Mouse (Mus musculus) erythroid progenitor cell, adult 5-6 weeks (primary cell): ENCODE data around the gene Upk3bl. TPM values are rescaled to one million over a fixed set of nuclear protein-coding genes. Genes with fewer than 3 reads are reported as not detected.

Experiments
- ATAC-seq: replicated peaks from 2 replicates; pipeline ENCODE4 v1.8.0; 2016; ENCODE audit warnings: moderate number of reproducible peaks, mild to moderate bottlenecking, moderate TSS enrichment, inconsistent platforms; ENCODE audit not compliant: poor library complexity, low FRiP score, severe bottlenecking
- total RNA-seq, 2 experiments: library from RNA; stranded (forward) in 1 of 2; stranded (reverse) in 1 of 2; fragments of 150-400 nt in 1 of 2; fragments of 186-747, 209-891 nt in 1 of 2; gene quantifications; 2 replicates each; pipeline versions ENCODE4 v1.2.3 to v1.2.4; 2015 to 2017; ENCODE audit warnings: low replicate concordance in 2 of 2

The Upk3bl gene
- not detected in 2 replicates for total RNA-seq (2015; ENCODE audit: low replicate concordance)
- total RNA-seq (2017; ENCODE audit: low replicate concordance) = not detected in 2 replicates

DNA sequence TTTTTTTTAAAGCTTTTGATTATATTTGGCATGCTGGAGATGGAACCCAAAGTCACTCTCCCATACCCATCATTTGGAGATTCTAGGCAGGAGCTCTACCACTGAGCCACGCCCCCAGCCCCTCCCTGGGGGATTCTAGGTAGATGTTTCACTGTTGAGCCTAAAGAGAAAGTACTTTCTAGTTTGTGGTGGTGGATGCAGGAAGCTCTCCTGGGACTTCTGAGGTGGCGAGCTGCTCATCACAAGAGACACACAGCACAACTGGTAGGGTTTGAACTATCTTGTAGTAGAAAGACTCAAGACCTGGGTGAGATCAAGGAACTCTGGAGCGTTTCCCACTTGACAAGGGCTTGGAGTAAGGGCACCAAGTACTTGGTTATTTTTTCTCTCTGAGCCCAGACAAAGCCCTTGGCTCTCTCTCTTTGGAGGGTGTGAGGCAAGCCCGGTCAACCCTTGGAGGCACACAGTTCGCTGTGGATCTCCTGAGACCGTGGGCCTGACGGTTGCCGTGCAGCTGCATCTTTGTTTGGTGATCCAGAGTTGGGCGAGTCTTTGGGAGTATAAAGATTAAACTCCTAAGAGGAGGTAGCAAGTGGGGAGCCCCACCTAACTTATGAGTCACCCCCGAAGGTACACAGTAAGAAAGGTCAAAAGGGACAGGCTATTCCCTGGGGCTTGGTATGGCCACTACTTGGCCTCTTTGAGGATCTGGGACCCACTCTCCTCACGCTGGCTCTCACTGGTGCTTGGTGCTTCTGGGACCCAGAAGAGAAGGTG lies at the start of gene Upk3bl:
Gene Upk3bl, plus strand, starts transcription at position 192 of the 777 bp plus-strand sequence.
- no peak for ATAC-seq

DNA sequence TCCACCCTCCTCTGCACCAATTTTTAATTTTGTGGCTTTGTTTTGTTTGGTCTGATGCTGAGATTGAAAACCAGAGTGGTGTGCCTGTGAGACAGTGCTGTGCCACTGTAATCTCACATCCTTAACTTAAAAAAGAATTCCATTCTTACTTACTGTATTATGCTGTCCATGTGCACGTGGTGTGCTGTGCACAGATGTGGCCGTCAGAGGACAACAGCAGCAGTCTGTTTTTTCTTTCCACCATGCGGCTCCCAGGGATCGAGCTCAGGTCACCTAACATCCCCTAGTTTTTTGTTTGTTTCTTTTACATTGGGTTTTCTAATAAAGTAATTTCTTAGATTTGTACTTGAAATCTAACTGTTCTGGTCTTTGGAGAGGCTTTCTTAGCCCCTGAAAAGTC lies 49.8 kb upstream of the Upk3bl start:
- no peak for ATAC-seq

DNA sequence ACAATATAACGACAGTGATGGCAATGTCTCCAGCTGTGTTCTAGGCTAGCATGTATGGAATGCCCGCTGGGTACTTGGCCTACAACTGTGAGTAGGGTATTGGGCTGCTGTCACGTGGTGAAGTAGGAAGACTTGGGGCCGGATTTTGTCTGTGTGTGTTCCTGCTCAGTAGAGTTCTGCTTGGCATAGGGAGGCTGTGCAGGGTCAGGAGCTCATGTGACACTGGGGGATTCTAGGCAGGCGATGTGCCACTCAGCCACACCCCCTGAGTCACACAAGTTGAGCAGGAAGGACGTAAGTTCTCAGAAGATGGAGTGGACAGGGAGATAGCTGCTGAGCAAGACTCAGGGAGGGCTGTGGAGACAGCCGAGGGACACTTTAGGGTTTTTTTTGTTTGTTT lies 46.5 kb upstream of the Upk3bl start:
- ATAC-seq = no peak

DNA sequence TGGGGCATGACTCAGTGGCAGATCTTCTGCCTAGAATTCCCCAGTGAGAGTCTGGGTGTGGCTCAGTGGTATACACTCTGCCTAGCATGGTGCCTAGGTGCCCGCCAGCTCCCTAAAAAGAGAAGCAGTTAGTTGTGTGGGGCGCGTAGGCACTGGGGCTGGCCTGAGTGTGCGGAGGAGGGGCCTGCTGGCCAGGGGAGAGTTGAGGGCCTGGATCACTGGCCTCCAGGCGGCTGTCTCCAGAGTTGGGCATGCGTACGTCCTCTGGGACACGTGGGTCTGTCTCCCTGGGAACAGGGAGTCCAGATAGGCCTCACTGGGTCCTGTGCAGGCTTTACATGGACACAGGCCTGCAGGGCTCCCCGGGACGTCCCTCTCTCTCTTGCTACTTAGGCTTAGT lies 39.4 kb upstream of the Upk3bl start:
- ATAC-seq = no peak

DNA sequence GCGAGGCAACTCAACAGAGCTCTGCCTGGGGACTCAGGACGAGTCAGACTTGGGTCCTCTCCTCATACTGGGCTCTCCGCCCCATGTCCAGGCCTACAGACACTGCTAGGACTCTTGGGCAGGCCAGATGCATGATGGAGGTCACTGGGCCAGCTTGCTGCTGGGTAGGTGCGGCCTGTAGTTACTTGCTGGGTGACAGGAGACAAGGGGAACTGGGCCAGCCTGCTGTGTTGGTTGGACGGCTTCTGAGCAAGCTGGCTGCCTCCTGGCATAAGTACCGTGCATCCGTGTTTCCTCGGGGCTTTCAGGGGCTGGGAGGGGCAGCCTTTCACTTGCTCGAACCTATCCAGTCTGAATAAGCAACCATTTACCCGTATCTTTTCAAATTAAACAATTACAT lies 38.7 kb upstream of the Upk3bl start:
- no peak for ATAC-seq

DNA sequence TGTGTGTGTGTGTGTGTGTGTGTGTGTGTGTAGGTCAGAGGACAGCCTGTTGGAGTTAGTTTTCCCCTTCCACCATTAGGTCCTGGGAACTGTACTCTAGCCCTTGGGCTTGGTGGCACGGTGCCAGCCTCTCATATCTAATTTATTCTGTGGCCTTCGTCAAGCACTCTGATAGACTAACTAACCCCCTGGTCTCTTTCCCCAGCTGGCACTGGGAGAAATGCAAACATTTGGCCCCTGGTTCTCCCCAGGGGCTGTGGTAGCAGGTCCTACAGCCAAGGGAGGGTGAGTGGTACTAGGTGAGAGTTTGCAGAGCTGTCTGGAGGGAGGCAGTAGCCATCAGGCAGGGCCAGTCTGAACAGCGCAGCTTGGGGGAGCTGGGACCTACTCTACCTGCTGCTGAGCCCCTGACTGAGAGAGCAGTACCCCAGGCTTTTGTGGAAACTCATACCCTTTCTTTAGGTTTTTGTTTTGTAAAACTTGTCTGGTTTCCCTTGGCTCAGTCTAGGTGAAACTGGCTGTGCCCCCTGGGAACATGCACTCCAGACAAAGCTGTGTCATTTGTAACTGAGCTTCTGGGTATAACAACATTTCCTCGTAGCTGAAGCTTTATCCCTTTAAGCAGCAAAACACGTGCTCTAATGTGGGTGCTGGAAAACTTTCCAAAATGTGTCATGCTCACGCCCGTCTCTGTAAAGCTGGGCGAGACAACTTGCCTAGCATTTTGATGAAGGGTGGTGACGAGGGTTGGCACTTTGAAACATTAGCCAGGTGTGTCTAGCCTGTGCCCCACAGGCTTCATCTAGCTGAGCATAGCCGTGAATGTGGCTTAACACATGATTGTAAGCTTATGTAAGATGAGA lies 38.0 kb upstream of the Upk3bl start:
- no peak for ATAC-seq

DNA sequence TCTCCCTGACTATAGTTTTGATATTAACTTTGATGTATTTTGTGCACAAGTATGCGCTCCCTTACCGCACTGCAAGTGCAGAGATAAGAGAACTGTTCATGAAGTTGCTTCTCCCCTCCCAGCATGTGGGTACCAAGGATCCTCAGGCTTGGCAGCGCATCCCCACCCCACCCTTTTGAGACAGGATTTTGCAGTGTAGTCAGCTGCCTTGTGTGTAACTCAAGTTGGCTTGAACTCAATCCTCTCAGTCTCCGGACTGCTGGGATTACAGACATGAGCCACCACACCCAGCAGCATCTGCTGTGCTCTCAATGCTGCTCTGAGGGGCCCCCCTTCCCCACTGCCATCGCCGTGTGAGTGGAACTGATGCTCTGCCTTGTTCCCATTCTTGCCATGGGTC lies 37.0 kb upstream of the Upk3bl start:
- ATAC-seq = no peak

DNA sequence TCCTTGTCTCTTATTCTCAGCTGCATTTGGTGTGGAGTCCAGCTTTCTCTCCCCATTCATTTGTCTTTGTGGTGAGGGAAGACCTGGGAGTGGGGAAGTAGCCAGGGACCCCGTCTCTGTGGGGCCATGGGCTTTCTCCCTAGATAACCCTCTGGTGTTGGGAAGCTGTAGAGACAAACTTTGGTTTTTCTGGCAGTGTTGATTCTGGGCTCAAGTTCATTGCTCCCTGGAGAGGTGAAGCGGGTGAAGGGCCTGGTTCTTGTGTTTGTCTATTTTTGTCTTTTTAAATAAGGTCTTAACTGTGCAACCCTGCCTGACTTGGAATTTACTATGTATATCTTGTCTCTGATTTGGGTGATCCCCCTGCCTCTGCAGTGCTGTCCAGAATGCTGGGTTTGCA lies 35.6 kb upstream of the Upk3bl start:
- no peak for ATAC-seq

DNA sequence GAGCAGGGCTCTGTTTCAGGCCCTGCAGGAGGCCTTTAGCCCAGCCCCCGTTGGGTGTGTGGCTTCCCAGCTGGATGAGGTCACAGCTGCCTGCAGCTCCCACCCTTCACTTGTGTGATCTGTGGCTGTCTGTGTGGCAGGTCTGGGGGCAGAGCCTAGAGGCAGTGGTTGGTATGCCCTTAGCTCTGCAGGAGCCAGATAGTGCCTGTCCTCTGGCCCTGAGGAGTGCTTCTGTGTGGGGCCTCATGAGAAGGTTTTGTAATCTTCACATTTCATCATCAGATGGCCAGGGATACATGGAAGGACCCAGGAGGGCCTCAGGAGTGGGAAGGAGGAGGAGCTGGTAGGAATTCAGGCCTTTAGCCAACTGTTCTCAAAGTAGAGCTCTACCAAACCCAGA lies 34.4 kb upstream of the Upk3bl start:
- ATAC-seq = no peak

DNA sequence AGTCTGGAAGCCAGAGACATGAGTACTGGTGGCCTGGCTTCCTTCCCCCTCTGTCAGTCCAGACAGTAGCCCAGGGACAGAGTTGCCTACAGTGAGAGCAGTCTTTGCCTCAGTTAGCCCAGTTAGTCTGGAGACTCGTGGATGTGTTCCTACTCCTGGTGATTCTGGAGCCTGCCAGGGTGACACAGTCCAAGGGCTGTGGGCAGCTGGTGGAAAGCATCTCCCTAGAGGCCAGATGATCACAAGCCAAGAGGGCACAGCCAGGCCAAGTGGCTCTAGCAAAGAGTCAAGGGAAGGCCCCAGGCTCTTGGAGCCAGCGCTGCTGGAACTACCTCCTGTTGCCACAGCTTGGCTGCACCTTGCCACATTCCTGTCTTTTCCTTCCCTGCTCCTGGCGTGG lies 28.6 kb upstream of the Upk3bl start:
- ATAC-seq = no peak

DNA sequence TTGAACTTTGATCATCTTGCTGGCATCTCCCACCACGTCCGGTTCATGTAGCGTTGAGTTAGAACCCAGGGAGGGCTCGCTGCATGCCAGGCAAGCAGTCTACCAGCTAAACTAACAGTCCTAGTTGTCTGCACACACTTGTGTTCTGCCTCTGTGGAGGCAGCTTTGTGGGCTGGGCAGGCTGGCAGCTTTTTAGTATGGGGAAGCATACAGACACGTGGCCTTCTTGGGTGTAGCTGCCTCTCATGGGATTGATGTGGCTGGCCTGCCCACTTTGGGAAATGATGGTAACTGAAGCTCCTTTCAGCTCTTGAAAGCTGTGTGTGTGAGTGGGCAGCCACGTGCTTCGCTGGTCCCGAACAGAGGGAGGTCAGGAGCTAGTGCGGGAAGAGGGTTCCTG lies 27.4 kb upstream of the Upk3bl start:
- ATAC-seq = no peak

DNA sequence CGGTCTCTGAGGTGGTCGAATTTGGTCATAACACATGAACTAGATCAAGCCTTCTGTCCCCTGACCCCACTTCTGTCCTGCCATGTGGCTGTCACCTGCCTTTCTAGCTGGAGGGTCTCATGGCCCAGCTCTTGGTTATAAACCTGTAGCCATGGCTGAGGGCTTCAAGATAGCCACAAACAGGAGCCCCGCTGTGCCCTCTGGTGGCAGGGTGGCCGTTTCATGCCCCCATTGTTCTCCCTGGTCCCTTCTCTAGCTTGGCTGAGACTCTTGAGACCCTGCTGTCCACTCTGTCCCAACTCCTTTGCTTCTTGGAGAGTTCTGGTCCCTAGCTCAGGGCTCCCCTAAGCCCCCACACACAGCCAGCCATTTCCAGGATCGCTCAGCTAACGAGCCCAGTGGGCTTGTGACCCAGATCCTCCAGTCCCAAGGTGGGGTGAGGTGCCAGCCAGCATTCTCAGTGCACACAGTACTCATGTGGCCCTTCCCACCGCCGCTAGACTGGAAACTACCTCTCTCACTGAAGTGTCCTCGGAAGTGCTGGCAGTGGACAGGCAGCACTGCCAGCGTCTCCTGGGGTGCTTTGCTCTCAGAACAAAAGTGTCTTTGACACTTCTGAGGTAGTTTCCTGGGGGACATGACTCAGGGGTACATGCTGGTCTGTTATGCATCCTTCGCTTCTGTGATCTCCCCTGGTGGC lies 26.5 kb upstream of the Upk3bl start:
- ATAC-seq = no peak

DNA sequence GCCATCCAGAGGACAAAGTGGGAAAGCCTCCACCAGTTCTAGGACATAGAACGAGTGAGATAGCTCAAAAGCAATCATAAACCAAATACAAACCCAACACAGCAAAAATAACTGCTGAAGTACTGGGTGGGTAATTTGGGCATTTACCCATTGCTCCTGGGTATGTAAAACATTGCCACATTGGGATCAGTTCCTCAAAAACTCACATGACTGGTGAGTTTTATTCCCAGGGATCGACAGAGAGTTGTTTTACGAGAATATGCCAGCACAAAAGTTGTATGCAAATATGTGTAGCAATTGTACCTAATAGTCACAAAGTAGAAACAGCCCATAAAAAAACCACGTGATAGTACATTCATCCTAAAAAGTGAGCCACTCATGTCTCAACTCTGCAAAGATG lies 19.4 kb upstream of the Upk3bl start:
- no peak for ATAC-seq

DNA sequence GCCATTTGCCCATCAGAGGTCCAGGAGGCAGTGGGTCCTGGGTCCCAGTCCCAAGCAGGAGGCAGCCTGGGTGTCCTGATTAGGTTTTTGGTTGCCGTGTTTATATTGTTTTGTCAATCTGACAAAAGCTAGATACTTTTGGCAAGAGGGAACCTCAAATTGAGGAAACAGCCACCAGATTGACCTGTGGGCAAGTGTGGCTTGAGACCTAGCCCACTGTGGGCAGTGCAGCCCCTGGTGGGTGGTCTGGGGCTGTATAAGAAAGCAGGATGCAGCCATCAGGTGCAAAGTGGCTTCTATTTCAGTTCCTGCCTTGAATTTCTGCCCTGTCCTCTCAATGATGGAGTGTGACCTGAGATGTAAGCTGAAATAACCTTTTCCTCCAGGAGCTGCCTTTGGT lies 19.0 kb upstream of the Upk3bl start:
- no peak for ATAC-seq

DNA sequence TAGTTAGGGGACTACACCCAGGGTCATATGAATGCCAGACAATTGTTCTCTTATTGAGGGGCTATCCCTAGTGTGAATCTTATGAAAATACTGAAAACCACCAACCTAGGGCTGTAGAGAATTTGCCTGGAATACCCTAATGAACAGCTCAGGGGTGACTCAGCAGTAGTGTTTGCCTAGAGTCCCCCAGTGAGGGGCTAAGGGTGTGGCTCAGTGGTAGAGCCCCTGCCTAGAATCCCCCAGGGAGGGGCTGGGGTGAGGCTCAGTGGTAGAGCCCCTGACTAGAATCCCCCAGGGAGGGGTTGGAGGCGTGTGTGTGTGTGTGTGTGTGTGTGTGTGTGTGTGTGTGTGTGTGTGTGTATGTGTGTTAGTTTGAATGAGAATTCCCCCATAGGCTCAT lies 17.6 kb upstream of the Upk3bl start:
- ATAC-seq = no peak

DNA sequence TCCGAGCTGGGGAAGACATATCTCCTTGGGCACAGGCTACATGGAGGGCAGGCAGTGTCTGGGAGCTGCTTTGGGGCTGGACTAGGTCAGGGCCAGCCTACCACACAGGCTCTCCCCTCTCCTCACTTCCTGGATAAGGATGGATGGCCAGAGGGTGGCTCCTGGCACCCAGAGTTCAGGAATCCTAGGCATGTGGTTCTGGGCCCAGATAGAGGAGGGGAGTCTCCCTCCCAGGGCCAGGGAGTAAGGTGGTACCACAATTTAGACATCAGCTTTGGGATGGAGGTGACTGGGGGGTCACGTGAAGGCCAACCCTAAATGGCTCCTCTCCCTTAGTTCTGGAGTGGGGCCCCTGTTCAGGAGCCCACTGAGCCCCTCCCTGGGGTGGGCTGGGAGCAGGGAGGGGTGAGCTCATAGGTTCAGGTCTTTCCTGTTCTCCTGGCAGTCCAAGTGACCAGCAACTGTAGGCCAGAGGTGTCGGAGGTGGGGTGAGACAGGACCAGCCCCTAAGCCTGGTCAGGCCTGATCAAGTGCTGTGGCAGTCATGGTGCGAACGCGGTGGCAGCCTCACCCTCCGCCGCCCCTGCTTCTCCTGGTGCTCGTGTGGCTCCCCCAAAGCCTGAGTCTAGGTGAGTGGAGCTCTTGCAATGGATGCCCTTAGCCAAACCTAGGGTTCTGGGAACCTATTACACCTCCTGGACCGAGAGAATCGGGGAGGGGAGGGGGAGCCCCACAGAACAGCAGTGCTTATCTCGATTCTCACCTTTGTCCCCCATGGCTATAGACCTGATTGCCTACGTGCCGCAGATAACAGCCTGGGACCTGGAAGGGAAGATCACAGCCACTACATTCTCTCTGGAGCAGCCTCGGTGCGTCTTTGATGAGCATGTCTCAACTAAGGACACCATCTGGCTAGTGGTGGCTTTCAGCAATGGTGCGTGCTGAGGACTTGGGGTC lies 15.8 kb upstream of the Upk3bl start, which contains the start of gene Upk3b:
Gene Upk3b, plus strand, starts transcription at position 239 of the 957 bp plus-strand sequence.
- ATAC-seq = no peak

DNA sequence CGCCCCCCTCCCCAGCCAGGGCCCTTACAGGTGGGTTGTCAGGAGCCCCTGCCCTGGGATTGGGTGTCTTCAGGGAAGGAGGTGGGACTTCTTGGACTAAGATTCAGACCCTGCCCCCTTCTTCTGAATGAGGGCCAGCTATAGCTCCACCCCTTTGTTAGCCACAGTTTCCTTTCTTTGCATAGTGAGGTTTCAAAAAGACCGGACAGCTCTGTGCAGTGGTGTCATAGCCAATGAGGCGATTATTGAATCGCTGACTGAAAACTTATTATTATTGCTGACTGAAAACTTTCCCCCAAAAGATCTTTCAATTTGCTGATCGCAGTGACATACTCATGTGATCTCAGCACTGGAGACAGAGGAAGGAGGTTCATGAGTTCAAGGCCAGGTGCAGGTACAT lies 14.1 kb upstream of the Upk3bl start:
- ATAC-seq = no peak

DNA sequence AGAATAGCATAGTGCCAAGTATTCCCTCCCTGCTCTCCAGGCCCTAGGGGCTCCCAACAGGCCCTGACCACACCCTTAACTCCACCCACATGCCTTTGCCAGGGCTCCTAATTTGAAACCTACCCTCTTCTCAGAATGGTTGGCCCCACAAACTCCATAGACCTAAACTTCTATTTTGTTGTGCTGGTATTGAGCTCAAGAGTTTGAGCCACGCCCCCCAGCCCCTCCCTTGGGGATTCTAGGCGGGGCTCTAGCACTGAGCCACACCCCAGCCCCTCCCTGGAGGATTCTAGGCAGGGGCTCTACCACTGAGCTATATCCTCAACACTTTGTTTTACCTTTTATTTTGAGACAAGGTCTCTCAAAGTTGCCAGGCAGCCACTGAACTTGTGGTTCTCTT lies 13.0 kb upstream of the Upk3bl start:
- no peak for ATAC-seq

DNA sequence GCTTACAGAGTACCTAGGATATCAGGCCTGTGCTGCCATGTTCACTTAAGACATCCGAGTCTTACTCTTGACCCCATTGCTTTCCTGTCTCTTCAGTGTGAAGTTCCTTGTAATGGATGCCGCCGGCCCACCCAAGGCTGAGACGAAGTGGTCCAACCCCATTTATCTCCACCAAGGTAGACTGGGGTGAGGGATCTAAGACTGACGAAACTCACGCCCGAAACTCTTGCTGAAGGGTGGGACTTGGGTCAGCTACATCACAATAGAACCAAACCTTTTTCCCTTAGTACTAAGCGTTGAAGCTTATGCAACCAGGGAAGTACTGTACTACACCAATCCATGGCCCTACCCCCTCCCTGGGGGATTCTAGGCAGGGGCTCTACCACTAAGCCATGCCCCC lies 12.6 kb upstream of the Upk3bl start:
- no peak for ATAC-seq
